Mouse (Mus musculus) hindbrain, embryonic 12.5 days (tissue): ENCODE measurements around the gene Snrpa1. TPM values are rescaled to one million over a fixed set of nuclear protein-coding genes. Genes with fewer than 3 reads are reported as not detected.
A peak's percentile ranks its signal among the peaks of the same experiment; 100 is the strongest.

Source experiments
- ATAC-seq: fragments of 200-750 bp; cut with Nextera tagmentation; 2 replicates; pipeline ENCODE4 v1.8.0; 2017; ENCODE audit warnings: moderate TSS enrichment; ENCODE audit not compliant: low FRiP score
- H3K27ac ChIP-seq: fragments of 300-500 bp; sonication (generic); 2 replicates; pipeline ENCODE4 v1.5.1; 2016; ENCODE audit warnings: mild to moderate bottlenecking
- H3K27me3 ChIP-seq: fragments of 300-500 bp; sonication (generic); 2 replicates; pipeline ENCODE4 v1.6.1; 2016; ENCODE audit warnings: mild to moderate bottlenecking
- H3K36me3 ChIP-seq: fragments of 300-500 bp; sonication (generic); 2 replicates; pipeline ENCODE4 v1.6.1; 2016; ENCODE audit warnings: mild to moderate bottlenecking
- H3K4me1 ChIP-seq: fragments of 300-500 bp; sonication (generic); 2 replicates; pipeline ENCODE4 v1.6.1; 2016
- H3K4me2 ChIP-seq: fragments of 300-500 bp; sonication (generic); replicated peaks from 2 replicates; pipeline ENCODE4 v1.6.1; 2016; ENCODE audit warnings: mild to moderate bottlenecking
- H3K4me3 ChIP-seq: fragments of 300-500 bp; sonication (generic); 2 replicates; pipeline ENCODE4 v1.5.1; 2016; ENCODE audit warnings: mild to moderate bottlenecking
- H3K9ac ChIP-seq: fragments of 300-500 bp; sonication (generic); 2 replicates; pipeline ENCODE4 v1.6.1; 2016; ENCODE audit warnings: mild to moderate bottlenecking, moderate library complexity
- H3K9me3 ChIP-seq: fragments of 300-500 bp; sonication (generic); replicated peaks from 2 replicates; pipeline ENCODE4 v1.6.1; 2016; ENCODE audit warnings: mild to moderate bottlenecking
- WGBS: fragments of 180-500 bp; shearing (Covaris S2); methylation state at CpG from one replicate; pipeline ENCODE4 v1.1.7; 2016; 5-methylcytosine and 5-hydroxymethylcytosine counted together
- polyA plus RNA-seq: library from polyadenylated mRNA; unstranded; fragments of >200 nt; fragmentation: Nextera tagmentation; extraction: Ambion mirVana; gene quantifications from 2 replicates; pipeline ENCODE4 v1.2.1, GENCODE M21; 2016

Gene Snrpa1
- polyA plus RNA-seq, 1 experiment from 2014 or later, result 175 TPM

DNA sequence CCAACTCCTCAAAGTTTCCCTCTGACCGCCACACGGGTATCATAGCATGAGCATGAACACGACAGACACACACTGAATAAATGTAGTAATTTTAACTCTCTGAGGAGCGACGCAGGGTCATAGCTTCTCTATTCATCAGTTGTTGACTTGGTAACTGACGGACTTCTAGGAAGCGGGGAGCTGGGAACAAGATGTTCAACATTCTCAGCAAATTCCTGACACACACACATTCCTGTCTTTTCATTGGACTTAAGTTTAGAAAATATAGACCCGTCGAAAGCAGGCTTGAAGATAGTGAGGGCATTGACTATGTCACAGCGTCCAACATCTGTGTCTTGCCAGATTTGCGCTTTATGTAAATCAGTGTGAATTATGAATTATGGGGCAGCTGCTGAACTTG, 48.4 kb downstream of the Snrpa1 start:
- Histone ChIP-seq H3K27ac (no peak overlapping the region), H3K27me3 (peaks cover 10% of the 10 kb centered on the region), H3K4me2 (no peak overlapping the region), H3K36me3 (no peaks in the 10 kb centered on the region), H3K4me3 (no peak overlapping the region), H3K9me3 (no peaks in the 10 kb centered on the region), H3K9ac (no peak overlapping the region), H3K4me1 (peaks cover 12% of the 10 kb centered on the region)
- WGBS, result 80% methylated on average over 11 of the region's 11 CpGs
- ATAC-seq, result no peak

- Histone ChIP-seq H3K9me3 (no peaks in the 10 kb centered on the region), H3K4me1 (peaks cover 17% of the 10 kb centered on the region), H3K27ac (no peak overlapping the region), H3K4me3 (no peak overlapping the region), H3K36me3 (no peaks in the 10 kb centered on the region), H3K4me2 (no peak overlapping the region), H3K9ac (no peak overlapping the region), H3K27me3 (peaks cover 10% of the 10 kb centered on the region)
- no peak for ATAC-seq
- 17% methylated on average over 7 of the region's 7 CpGs for WGBS
These were observed 49.1 kb downstream of the Snrpa1 start for GRCm38 (mm10) chr7:66107930-66108329.

DNA sequence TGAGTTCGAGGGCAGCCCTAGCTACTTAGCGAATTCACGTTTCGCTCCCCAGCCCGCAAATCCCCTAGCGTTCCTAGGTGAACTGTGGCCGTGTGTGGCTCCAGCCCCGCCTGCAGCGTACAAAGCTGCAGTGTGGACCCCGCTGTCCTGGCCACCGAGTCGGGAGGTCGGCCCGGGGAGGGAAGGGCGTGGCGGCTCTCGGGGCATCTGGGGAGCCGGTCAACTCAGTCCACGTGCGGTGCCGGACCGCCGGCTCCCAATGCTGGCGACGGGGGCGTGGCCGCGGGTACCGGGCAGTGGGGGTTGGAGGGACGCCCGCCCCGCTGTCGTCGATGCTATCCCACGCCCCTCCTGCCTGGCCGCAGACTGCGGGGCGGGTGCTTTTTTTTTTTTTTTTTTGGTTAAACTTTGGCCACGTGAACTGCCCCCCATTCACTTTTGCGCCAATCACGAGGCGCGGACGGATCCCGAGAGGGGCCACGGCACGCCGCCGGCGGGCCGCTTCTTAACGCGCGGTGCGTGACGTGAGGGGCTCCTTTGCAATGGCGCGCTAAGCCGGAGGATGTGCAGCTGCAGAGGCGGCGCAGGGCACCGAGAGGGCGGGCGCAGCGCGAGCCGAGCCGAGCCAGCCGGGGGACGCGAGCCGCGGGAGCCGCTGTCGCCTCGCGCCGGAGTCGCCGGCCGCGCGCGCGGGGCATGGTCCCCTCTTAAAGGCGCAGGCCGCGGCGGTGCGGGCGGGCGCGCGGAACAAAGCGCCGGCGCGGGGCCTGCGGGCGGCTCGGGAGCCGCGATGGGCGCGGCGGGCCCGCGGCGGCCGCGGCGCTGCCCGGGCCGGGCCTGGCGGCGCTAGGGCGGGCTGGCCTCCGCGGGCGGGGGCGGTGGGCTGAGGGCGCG, 50.4 kb downstream of the Snrpa1 start, which contains the start of gene Chsy1:
TSS of gene Chsy1 (plus strand) at position 555 of the 894 bp plus-strand sequence.
- Histone ChIP-seq H3K4me3 (peak within 1 kb of the TSS; percentile 94), H3K9ac (peak within 1 kb of the TSS; percentile 97), H3K4me2 (peak within 1 kb of the TSS; percentile 85), H3K36me3 (no peaks in the 10 kb centered on the region), H3K4me1 (peaks cover 22% of the 10 kb centered on the region), H3K27me3 (peaks cover 10% of the 10 kb centered on the region), H3K9me3 (no peaks in the 10 kb centered on the region), H3K27ac (peak within 1 kb of the TSS; percentile 92)
- WGBS, result under 1% methylated on average over 86 of the region's 123 CpGs
- peak; percentile 90 for ATAC-seq

DNA sequence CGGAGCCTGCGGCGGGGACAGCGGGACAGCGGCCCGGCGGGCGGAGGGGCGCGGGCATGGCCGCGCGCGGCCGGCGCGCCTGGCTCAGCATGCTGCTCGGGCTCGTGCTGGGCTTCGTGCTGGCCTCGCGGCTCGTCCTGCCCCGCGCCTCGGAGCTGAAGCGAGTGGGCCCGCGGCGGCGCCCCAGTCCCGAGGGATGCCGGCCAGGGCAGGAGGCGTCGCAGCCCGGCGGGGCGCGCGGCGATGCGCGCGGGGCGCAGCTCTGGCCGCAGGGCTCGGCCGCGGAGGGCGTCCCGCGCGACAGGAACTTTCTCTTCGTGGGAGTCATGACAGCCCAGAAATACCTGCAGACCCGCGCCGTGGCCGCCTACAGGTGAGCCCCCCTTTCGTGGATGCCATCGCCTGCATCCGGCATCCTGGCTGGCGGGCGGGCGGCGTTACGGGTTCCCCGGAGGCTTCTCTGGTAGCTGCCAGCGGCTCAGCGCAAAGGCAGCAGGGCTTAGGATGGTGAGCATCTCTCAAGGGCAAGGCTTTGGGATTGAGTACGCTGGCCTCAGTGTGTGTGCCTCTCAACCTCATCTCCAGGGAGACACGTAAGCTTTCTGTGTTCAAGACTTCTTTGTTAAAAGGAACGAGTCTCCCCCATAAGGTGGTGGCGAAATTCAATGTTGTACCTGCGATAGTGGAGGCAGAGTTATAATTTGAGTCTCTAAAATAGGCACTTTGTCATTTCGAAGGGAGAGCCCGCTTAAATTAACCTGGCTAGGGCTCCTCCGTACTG, 51.2 kb downstream of the Snrpa1 start:
- under 1% methylated on average over 49 of the region's 77 CpGs for WGBS

GRCm38 (mm10) chr7:66110636-66111112, 51.9 kb downstream of the Snrpa1 start:
- ATAC-seq, result no peak

More for the DNA sequence above, 51.2 kb downstream of the Snrpa1 start:
- H3K27me3 ChIP-seq, result peaks cover 10% of the 10 kb centered on the region
- peaks cover 29% of the 10 kb centered on the region for H3K4me1 ChIP-seq
- H3K27ac ChIP-seq, result peak overlapping the region; percentile 92
- ATAC-seq, result peak; percentile 57
- peak overlapping the region; percentile 97 for H3K9ac ChIP-seq
- peak overlapping the region; percentile 67 for H3K4me2 ChIP-seq
- peak overlapping the region; percentile 94 for H3K4me3 ChIP-seq
- no peaks in the 10 kb centered on the region for H3K9me3 ChIP-seq
- 0 out of 2 replicates have a peak, but pooled peaks cover 6% of the 10 kb centered on the region for H3K36me3 ChIP-seq

GRCm38 (mm10) chr7:66111211-66111610, 52.4 kb downstream of the Snrpa1 start:
- Histone ChIP-seq H3K4me1 (peaks cover 40% of the 10 kb centered on the region), H3K27ac (no peak overlapping the region), H3K36me3 (0 out of 2 replicates have a peak, but pooled peaks cover 6% of the 10 kb centered on the region), H3K4me2 (peak overlapping the region; percentile 67), H3K4me3 (peak overlapping the region; percentile 94), H3K27me3 (peaks cover 10% of the 10 kb centered on the region), H3K9me3 (no peaks in the 10 kb centered on the region), H3K9ac (peak overlapping the region; percentile 97)
- WGBS, result 57% methylated on average over 10 of the region's 10 CpGs
- no peak for ATAC-seq

More at GRCm38 (mm10) chr7:66110636-66111112, 51.9 kb downstream of the Snrpa1 start:
- H3K4me1 ChIP-seq, result peaks cover 35% of the 10 kb centered on the region
- H3K4me2 ChIP-seq, result peak overlapping the region; percentile 67
- H3K27me3 ChIP-seq, result peaks cover 10% of the 10 kb centered on the region
- H3K9me3 ChIP-seq, result no peaks in the 10 kb centered on the region
- peak overlapping the region; percentile 92 for H3K27ac ChIP-seq
- peak overlapping the region; percentile 94 for H3K4me3 ChIP-seq
- 0 out of 2 replicates have a peak, but pooled peaks cover 6% of the 10 kb centered on the region for H3K36me3 ChIP-seq
- 4% methylated on average over 10 of the region's 10 CpGs for WGBS
- H3K9ac ChIP-seq, result peak overlapping the region; percentile 97

DNA sequence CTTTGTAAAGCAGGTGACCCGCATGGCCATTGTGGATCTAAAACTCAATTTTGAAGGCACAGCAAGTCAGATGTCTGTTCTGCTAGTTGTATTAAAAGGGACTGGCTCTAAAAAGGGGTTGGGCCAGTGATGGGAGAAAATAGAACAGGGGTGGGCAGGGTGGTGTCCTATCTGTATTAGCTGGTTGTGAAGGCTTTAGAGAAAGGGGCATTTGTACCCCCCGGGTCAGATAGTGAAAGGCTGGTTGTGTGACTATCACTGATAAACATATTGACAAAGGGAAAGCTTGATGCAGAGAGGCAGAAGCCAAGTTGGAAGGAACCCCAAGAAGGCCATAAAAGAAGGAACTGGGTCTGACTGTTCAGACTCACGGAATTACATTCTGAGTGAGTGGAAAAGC, 54.8 kb downstream of the Snrpa1 start:
- Histone ChIP-seq H3K9ac (no peak overlapping the region), H3K9me3 (no peaks in the 10 kb centered on the region), H3K4me1 (peaks cover 49% of the 10 kb centered on the region), H3K4me2 (no peak overlapping the region), H3K4me3 (no peak overlapping the region), H3K36me3 (0 out of 2 replicates have a peak, but pooled peaks cover 6% of the 10 kb centered on the region), H3K27ac (no peak overlapping the region), H3K27me3 (no peaks in the 10 kb centered on the region)
- WGBS, result 91% methylated on average over 3 of the region's 3 CpGs
- ATAC-seq, result no peak

GRCm38 (mm10) chr7:66115821-66116343, 57.1 kb downstream of the Snrpa1 start:
- ATAC-seq, result no peak
- 0 out of 2 replicates have a peak, but pooled peaks cover 6% of the 10 kb centered on the region for H3K36me3 ChIP-seq
- H3K4me1 ChIP-seq, result peaks cover 61% of the 10 kb centered on the region
- no peak overlapping the region for H3K27ac ChIP-seq
- 82% methylated on average over 11 of the region's 11 CpGs for WGBS
- no peak overlapping the region for H3K9ac ChIP-seq
- H3K27me3 ChIP-seq, result no peaks in the 10 kb centered on the region
- no peaks in the 10 kb centered on the region for H3K9me3 ChIP-seq
- H3K4me2 ChIP-seq, result no peak overlapping the region
- H3K4me3 ChIP-seq, result no peak overlapping the region

DNA sequence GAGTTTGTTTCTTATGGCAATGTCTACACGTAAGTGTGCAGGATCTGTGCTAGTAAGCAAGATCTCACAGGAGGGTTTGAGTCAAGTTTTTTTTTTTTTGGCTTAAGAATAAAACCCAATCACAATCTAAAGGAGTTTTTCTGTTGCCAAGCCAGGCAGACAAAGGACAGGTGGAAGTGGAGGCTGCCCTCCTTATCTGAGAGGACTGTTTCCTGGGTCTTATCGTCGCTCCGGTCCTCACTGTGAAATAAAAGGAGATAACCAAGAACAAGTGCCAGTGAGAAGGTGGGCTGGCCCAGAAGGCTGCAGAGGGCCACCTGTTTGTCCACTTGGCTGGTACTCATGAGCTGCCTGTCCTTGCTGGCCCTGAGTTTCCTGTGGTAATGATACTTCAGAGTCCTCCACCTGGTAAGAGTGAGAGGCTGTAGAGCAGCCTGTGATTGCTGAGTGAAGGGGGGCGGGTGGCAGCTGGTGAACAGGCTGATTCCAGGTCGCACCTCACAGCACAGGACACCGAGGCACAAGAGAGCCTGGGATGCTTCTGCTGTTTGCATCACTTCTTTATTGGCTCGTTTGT, 58.2 kb downstream of the Snrpa1 start:
- H3K27me3 ChIP-seq, result no peaks in the 10 kb centered on the region
- H3K4me1 ChIP-seq, result peaks cover 57% of the 10 kb centered on the region
- H3K9me3 ChIP-seq, result no peaks in the 10 kb centered on the region
- ATAC-seq, result no peak
- 87% methylated on average over 8 of the region's 8 CpGs for WGBS
- no peak overlapping the region for H3K9ac ChIP-seq
- no peak overlapping the region for H3K27ac ChIP-seq
- H3K4me2 ChIP-seq, result no peak overlapping the region
- H3K4me3 ChIP-seq, result no peak overlapping the region
- H3K36me3 ChIP-seq, result 0 out of 2 replicates have a peak, but pooled peaks cover 6% of the 10 kb centered on the region

DNA sequence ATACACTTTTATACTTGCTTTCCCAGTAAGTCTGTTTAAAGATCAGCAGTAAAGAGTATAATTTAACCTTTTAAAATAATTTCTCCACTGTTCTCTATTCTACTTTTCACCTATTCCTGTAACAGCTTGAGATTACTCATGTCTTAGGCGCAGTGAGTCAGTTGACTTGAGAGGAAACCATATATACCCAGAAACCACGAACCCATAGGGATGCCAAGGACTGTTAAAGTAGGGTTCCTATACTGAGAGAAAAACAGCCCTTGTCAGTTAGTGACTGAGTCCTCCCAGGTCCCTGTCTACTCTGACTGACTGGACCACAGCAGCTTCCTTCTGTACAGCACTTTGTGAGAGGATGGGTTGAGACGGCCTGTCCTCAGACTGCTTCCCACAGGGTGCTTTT, 59.2 kb downstream of the Snrpa1 start:
- 87% methylated on average over 3 of the region's 3 CpGs for WGBS
- Histone ChIP-seq H3K9me3 (no peaks in the 10 kb centered on the region), H3K27ac (no peak overlapping the region), H3K4me3 (no peak overlapping the region), H3K4me1 (peaks cover 52% of the 10 kb centered on the region), H3K4me2 (no peak overlapping the region), H3K9ac (no peak overlapping the region), H3K36me3 (0 out of 2 replicates have a peak, but pooled peaks cover 6% of the 10 kb centered on the region), H3K27me3 (no peaks in the 10 kb centered on the region)
- no peak for ATAC-seq

- Histone ChIP-seq H3K36me3 (0 out of 2 replicates have a peak, but pooled peaks cover 6% of the 10 kb centered on the region), H3K9me3 (no peaks in the 10 kb centered on the region), H3K27me3 (no peaks in the 10 kb centered on the region), H3K4me2 (no peak overlapping the region), H3K4me1 (peaks cover 47% of the 10 kb centered on the region), H3K9ac (no peak overlapping the region), H3K27ac (no peak overlapping the region), H3K4me3 (no peak overlapping the region)
- 83% methylated on average over 7 of the region's 7 CpGs for WGBS
- no peak for ATAC-seq
These were observed 60.0 kb downstream of the Snrpa1 start for GRCm38 (mm10) chr7:66118796-66119195.
